Mouse (Mus musculus): Measurements from ENCODE around the gene Zeb2.

- TF ChIP-seq CTCF (conservative IDR thresholded peaks at IDR 0.05; ENCODE audit: low read length) (no peak), POU5F1 (IDR thresholded peaks at IDR 0.05; ENCODE audit: borderline replicate concordance, low read length) (no peak)
These were observed 148.0 kb downstream of the Zeb2 start for GRCm38 (mm10) chr2:44969226-44969625.

All from E14TG2a.4 (cell line).